24 mouse cellular contexts compared by ENCODE assay signal in genomic region chr8:61428821-61429482, GRCm38 (mm10). TPM values are rescaled to one million over a fixed set of nuclear protein-coding genes. Genes with fewer than 3 reads are reported as not detected.
A peak's percentile ranks its signal among the peaks of the same experiment; 100 is the strongest.
DNase-seq lines count a peak whose midpoint lies in the region; ATAC-seq lines count a peak whose summit lies in the region.
"Had no signal": no experiment of that assay in that cellular context is flagged by ENCODE, and none has a peak within 500 bp of the region (broad histone marks: within the 10 kb centered on the region; RNA-seq: fewer than 3 reads in every experiment).

No protein-coding gene starts in this region.

- intact Hi-C loops in left cerebral cortex, postnatal 10 days (cut with DNase I): no loop called here

- no peaks in the 10 kb centered on the region for H3K27me3 ChIP-seq in kidney, embryonic 15.5 days
- no peaks in the 10 kb centered on the region for H3K27me3 ChIP-seq in lung, embryonic 16.5 days (ENCODE audit: control insufficient read depth, insufficient read depth, low read depth, low read length)
- H3K27me3 ChIP-seq in intestine, embryonic 15.5 days (replicated peaks): no peaks in the 10 kb centered on the region
- no peaks in the 10 kb centered on the region for H3K27me3 ChIP-seq in stomach, embryonic 15.5 days (replicated peaks)
- H3K27me3 ChIP-seq: limb, embryonic 12.5 days; lung, embryonic 15.5 days had no signal

- H3K4me3 ChIP-seq in kidney, embryonic 15.5 days (replicated peaks): no peak overlapping the region
- no peak overlapping the region for H3K4me3 ChIP-seq in lung, embryonic 16.5 days (ENCODE audit: low read length)
- no peak overlapping the region for H3K4me3 ChIP-seq in intestine, embryonic 15.5 days (replicated peaks)
- H3K4me3 ChIP-seq in stomach, embryonic 15.5 days (replicated peaks): no peak overlapping the region
- H3K4me3 ChIP-seq: limb, embryonic 12.5 days; lung, embryonic 15.5 days had no signal

- no peak overlapping the region for H3K4me2 ChIP-seq in kidney, embryonic 15.5 days
- H3K4me2 ChIP-seq in lung, embryonic 16.5 days (ENCODE audit: low read depth, low read length): no peak overlapping the region
- no peak overlapping the region for H3K4me2 ChIP-seq in intestine, embryonic 15.5 days (replicated peaks)
- no peak overlapping the region for H3K4me2 ChIP-seq in stomach, embryonic 15.5 days
- H3K4me2 ChIP-seq: limb, embryonic 12.5 days; lung, embryonic 15.5 days had no signal

- H3K9ac ChIP-seq in kidney, embryonic 15.5 days: no peak overlapping the region
- no peak overlapping the region for H3K9ac ChIP-seq in lung, embryonic 16.5 days (ENCODE audit: low read length)
- H3K9ac ChIP-seq in intestine, embryonic 15.5 days: no peak overlapping the region
- H3K9ac ChIP-seq in stomach, embryonic 15.5 days: no peak overlapping the region
- H3K9ac ChIP-seq: limb, embryonic 12.5 days; liver, embryonic 14.5 days; lung, embryonic 15.5 days had no signal

- H3K9me3 ChIP-seq in kidney, embryonic 15.5 days (replicated peaks): no peaks in the 10 kb centered on the region
- no peaks in the 10 kb centered on the region for H3K9me3 ChIP-seq in lung, embryonic 16.5 days (ENCODE audit: control insufficient read depth, low read length)
- no peaks in the 10 kb centered on the region for H3K9me3 ChIP-seq in intestine, embryonic 15.5 days
- H3K9me3 ChIP-seq in stomach, embryonic 15.5 days: no peaks in the 10 kb centered on the region
- H3K9me3 ChIP-seq: limb, embryonic 12.5 days; lung, embryonic 15.5 days had no signal

- peak; percentile 40; the same call in 1 of the 2 replicates for ATAC-seq in kidney, embryonic 15.5 days (replicated peaks; ENCODE audit: low FRiP score)
- ATAC-seq in lung, embryonic 16.5 days (ENCODE audit: low read depth): peak; percentile 43; the same call in 1 of the 2 replicates
- peak; percentile 70 for ATAC-seq in intestine, embryonic 15.5 days
- peak; percentile 39; the same call in 1 of the 2 replicates for ATAC-seq in stomach, embryonic 15.5 days (ENCODE audit: insufficient read depth, low FRiP score, low read depth)
- ATAC-seq: CD4-positive, CD25-positive, alpha-beta regulatory T cell, adult 4 months; forebrain, embryonic 14.5 days; hindbrain, embryonic 16.5 days had no signal

- no peak for DNase-seq in kidney, adult 9 months
- DNase-seq in lung, postnatal 25 days (ENCODE audit: low spot score): no peak
- DNase-seq in left cerebral cortex, postnatal 10 days (ENCODE audit: extremely low spot score in 1 of 2, low spot score in 2 of 2): no peak
- DNase-seq: adrenal gland, postnatal 25 days; cerebellum, adult 11-12 months; cerebellum, adult 9-11 months; embryo, embryonic 11 days; gastrocnemius, postnatal 14 days; heart, postnatal 14 days; kidney, adult 2 months; layer of hippocampus, postnatal 36 days; midbrain, embryonic 14.5 days; thymus, adult 2 months; thymus, postnatal 36 days had no signal

- peak overlapping the region; percentile 57; the same call in 1 of the 2 replicates for H3K27ac ChIP-seq in kidney, embryonic 15.5 days
- H3K27ac ChIP-seq in lung, embryonic 16.5 days (ENCODE audit: low read length): 0 out of 2 replicates have a peak overlapping the region, but pooled peaks have one; percentile 13
- peak overlapping the region; percentile 37; the same call in 1 of the 2 replicates for H3K27ac ChIP-seq in intestine, embryonic 15.5 days
- peak overlapping the region; percentile 69; the same call in 1 of the 2 replicates for H3K27ac ChIP-seq in stomach, embryonic 15.5 days
- H3K27ac ChIP-seq: limb, embryonic 12.5 days; liver, embryonic 14.5 days; lung, embryonic 15.5 days had no signal

- 0 out of 2 replicates have a peak, but pooled peaks cover 4% of the 10 kb centered on the region for H3K4me1 ChIP-seq in kidney, embryonic 15.5 days
- H3K4me1 ChIP-seq in lung, embryonic 16.5 days (replicated peaks; ENCODE audit: control insufficient read depth, insufficient read depth, low read length): peaks cover 8% of the 10 kb centered on the region
- no peaks in the 10 kb centered on the region for H3K4me1 ChIP-seq in intestine, embryonic 15.5 days (replicated peaks)
- 0 out of 2 replicates have a peak, but pooled peaks cover 3% of the 10 kb centered on the region for H3K4me1 ChIP-seq in stomach, embryonic 15.5 days
- H3K4me1 ChIP-seq: limb, embryonic 12.5 days had no signal

- H3K36me3 ChIP-seq in kidney, embryonic 15.5 days: no peaks in the 10 kb centered on the region
- no peaks in the 10 kb centered on the region for H3K36me3 ChIP-seq in lung, embryonic 16.5 days (ENCODE audit: control insufficient read depth, insufficient read depth, low read length)
- H3K36me3 ChIP-seq in intestine, embryonic 15.5 days: no peaks in the 10 kb centered on the region
- H3K36me3 ChIP-seq in stomach, embryonic 15.5 days: no peaks in the 10 kb centered on the region
- H3K36me3 ChIP-seq: limb, embryonic 12.5 days; lung, embryonic 15.5 days had no signal

- WGBS in kidney, embryonic 15.5 days: 69% methylated on average over 4 of the region's 4 CpGs
- 50% methylated on average over 4 of the region's 4 CpGs for WGBS in lung, embryonic 16.5 days
- WGBS in intestine, embryonic 15.5 days: 47% methylated on average over 4 of the region's 4 CpGs
- WGBS in stomach, embryonic 15.5 days: 42% methylated on average over 4 of the region's 4 CpGs

RNA-seq across cellular contexts. Expression of gene Cbr4, which starts 58.6 kb away (rescaled TPM):
- polyA plus RNA-seq in kidney, embryonic 15.5 days (2015; fragmentation: Nextera tagmentation; extraction: Ambion mirVana): 31.1 and 35.2 TPM in 2 replicates
- 32.3 and 33.3 TPM in 2 replicates for polyA plus RNA-seq in lung, embryonic 16.5 days (2015; fragmentation: Nextera tagmentation; extraction: Ambion mirVana)
- 29.8 and 34.1 TPM in 2 replicates for polyA plus RNA-seq in intestine, embryonic 15.5 days (2015; fragmentation: Nextera tagmentation; extraction: Ambion mirVana)
- 29.9 and 30.1 TPM in 2 replicates for polyA plus RNA-seq in stomach, embryonic 15.5 days (2015; fragmentation: Nextera tagmentation; extraction: Ambion mirVana)
- total RNA-seq in left cerebral cortex, postnatal 10 days (2021): 10 to 100 TPM; 19.5 to 19.8 TPM

Comparison
In these comparisons a context has a peak if more than half of its experiments do, and no peak if none do; other contexts are left out.
1. H3K27ac ChIP-seq: peak in every context shown above with its lines; median percentile 69 in stomach, embryonic 15.5 days; 57 in kidney, embryonic 15.5 days; 37 in intestine, embryonic 15.5 days; 13 in lung, embryonic 16.5 days.